Mouse (Mus musculus) ES-Bruce4 (cell line): ENCODE measurements around the gene Frmd5. TPM values are rescaled to one million over a fixed set of nuclear protein-coding genes. Genes with fewer than 3 reads are reported as not detected.

Experiments
- H3K27ac ChIP-seq: 2 replicates; pipeline ENCODE4 v1.5.1; 2012; ENCODE audit warnings: low read length, inconsistent platforms; ENCODE audit not compliant: insufficient read depth
- H3K27me3 ChIP-seq: 2 replicates; pipeline ENCODE4 v1.6.1; 2012; ENCODE audit warnings: mild to moderate bottlenecking, low read length, inconsistent platforms; ENCODE audit not compliant: control insufficient read depth, poor library complexity, insufficient read depth, severe bottlenecking
- H3K36me3 ChIP-seq: 2 replicates; pipeline ENCODE4 v1.6.1; 2012; ENCODE audit warnings: inconsistent platforms, mild to moderate bottlenecking, low read length, moderate library complexity; ENCODE audit not compliant: control insufficient read depth, poor library complexity, insufficient read depth, severe bottlenecking
- H3K4me1 ChIP-seq: one replicate; pipeline ENCODE4 v1.8.1; 2011; ENCODE audit warnings: low read length; ENCODE audit not compliant: control insufficient read depth, insufficient read depth
- H3K4me3 ChIP-seq: 2 replicates; pipeline ENCODE4 v1.5.1; 2011; ENCODE audit warnings: low read depth, mild to moderate bottlenecking, low read length
- H3K9ac ChIP-seq: 2 replicates; pipeline ENCODE4 v1.6.1; 2012; ENCODE audit warnings: low read depth, mild to moderate bottlenecking, inconsistent platforms; ENCODE audit not compliant: poor library complexity, severe bottlenecking
- H3K9me3 ChIP-seq: replicated peaks from 2 replicates; pipeline ENCODE4 v1.6.1; 2012; ENCODE audit warnings: mild to moderate bottlenecking, low read length, inconsistent platforms; ENCODE audit not compliant: control insufficient read depth, poor library complexity, insufficient read depth, severe bottlenecking
- CTCF ChIP-seq: IDR thresholded peaks from one replicate; pipeline ENCODE4 v1.8.1; 2011; ENCODE audit warnings: low read depth, low read length
- EP300 ChIP-seq: IDR thresholded peaks from 2 replicates; pipeline ENCODE4 v1.6.1; 2011; ENCODE audit warnings: low read depth, low read length; ENCODE audit not compliant: insufficient read depth
- POLR2A ChIP-seq: IDR thresholded peaks from one replicate; pipeline ENCODE4 v1.8.1; 2011; ENCODE audit warnings: low read length; ENCODE audit not compliant: insufficient read depth
- polyA plus RNA-seq: library from polyadenylated mRNA; stranded (reverse); fragments of >200 nt; gene quantifications from 2 replicates; pipeline ENCODE4 v1.2.4, GENCODE M21; 2011; ENCODE audit warnings: low read depth; ENCODE audit not compliant: missing spikeins, insufficient read depth, insufficient read length

Frmd5 gene
- polyA plus RNA-seq, 1 experiment = 10.5 TPM

GRCm38 (mm10) chr2:121733426-121733825, 73.5 kb downstream of the Frmd5 start:
- no peak for TF ChIP-seq EP300
- no peak for TF ChIP-seq CTCF
- no peak for TF ChIP-seq POLR2A
- Histone ChIP-seq H3K27me3 (no peaks in the 10 kb centered on the region), H3K27ac (no peak overlapping the region)

GRCm38 (mm10) chr2:121730486-121730885, 76.4 kb downstream of the Frmd5 start:
- no peaks in the 10 kb centered on the region for H3K4me1 ChIP-seq
- H3K36me3 ChIP-seq = no peaks in the 10 kb centered on the region
- no peak overlapping the region for H3K4me3 ChIP-seq
- no peak overlapping the region for H3K27ac ChIP-seq
- no peak overlapping the region for H3K9ac ChIP-seq
- no peaks in the 10 kb centered on the region for H3K27me3 ChIP-seq
- no peaks in the 10 kb centered on the region for H3K9me3 ChIP-seq
- TF ChIP-seq POLR2A (no peak), CTCF (no peak), EP300 (no peak)

More at GRCm38 (mm10) chr2:121733426-121733825, 73.5 kb downstream of the Frmd5 start:
- no peaks in the 10 kb centered on the region for H3K9me3 ChIP-seq
- H3K36me3 ChIP-seq = no peaks in the 10 kb centered on the region
- H3K4me3 ChIP-seq = no peak overlapping the region
- H3K4me1 ChIP-seq = no peaks in the 10 kb centered on the region
- H3K9ac ChIP-seq = no peak overlapping the region

DNA sequence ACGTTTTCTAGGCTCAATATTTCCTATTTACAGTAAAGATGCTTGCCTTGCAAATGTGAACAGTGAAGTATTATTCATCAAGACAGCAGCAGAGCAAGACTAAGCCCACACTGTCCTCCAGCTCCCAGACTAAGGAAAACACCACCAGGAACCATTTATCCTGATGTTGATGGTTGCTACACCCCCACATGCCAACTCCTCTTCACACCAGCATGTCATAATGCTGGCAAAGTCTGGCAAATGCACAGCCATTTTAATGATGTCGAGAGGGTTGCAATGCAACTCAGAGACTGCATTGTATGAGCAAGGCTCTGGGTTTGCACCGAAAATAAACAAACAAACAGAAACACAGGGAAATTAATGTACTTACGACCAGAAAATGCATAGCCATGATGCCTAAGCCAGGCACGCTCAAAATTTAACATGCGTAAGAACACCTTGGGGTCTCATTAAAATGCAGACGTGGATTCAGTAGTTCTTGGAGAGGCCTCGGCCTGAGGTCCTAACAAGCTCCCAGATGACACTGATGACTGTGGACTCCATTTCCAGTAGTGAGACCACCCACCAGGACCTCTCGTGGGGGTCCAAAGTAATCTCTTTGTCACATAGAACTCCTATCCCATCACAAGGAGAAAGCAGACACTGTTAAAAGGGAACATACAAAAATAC, 77.8 kb downstream of the Frmd5 start:
- Histone ChIP-seq H3K4me3 (no peak overlapping the region), H3K27me3 (no peaks in the 10 kb centered on the region), H3K4me1 (no peaks in the 10 kb centered on the region), H3K9ac (no peak overlapping the region), H3K9me3 (no peaks in the 10 kb centered on the region), H3K36me3 (no peaks in the 10 kb centered on the region), H3K27ac (no peak overlapping the region)
- TF ChIP-seq POLR2A (no peak), CTCF (no peak), EP300 (no peak)

DNA sequence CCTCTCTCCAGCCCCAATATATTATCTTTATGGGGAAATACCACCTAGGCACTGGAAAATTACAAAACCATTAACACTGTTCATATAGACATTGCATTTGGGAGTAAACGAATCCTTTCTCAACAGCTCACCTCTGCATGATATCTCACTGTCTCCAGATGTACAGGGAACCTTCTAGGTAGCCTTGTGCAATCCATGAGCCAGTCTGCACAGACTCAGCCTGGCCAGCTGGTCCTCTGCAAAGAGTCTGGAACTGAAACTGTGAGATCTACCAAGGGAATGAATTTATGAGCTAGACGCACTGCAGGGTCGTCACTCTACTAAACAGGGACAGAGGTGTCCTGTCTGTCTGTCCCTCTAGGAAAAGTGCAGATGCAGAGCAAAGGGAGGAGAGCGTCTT, 82.0 kb downstream of the Frmd5 start:
- TF ChIP-seq CTCF = no peak
- no peak for TF ChIP-seq POLR2A
- TF ChIP-seq EP300 = no peak
- Histone ChIP-seq H3K9ac (no peak overlapping the region), H3K4me1 (no peaks in the 10 kb centered on the region), H3K27ac (no peak overlapping the region), H3K27me3 (no peaks in the 10 kb centered on the region), H3K4me3 (no peak overlapping the region), H3K36me3 (no peaks in the 10 kb centered on the region), H3K9me3 (no peaks in the 10 kb centered on the region)

- Histone ChIP-seq H3K36me3 (no peaks in the 10 kb centered on the region), H3K9me3 (no peaks in the 10 kb centered on the region), H3K4me1 (no peaks in the 10 kb centered on the region), H3K27ac (no peak overlapping the region), H3K4me3 (no peak overlapping the region), H3K9ac (no peak overlapping the region), H3K27me3 (no peaks in the 10 kb centered on the region)
- TF ChIP-seq EP300 = no peak
- no peak for TF ChIP-seq POLR2A
- TF ChIP-seq CTCF = no peak
These were observed 83.1 kb downstream of the Frmd5 start for GRCm38 (mm10) chr2:121723796-121724195.

GRCm38 (mm10) chr2:121719000-121719399, 87.9 kb downstream of the Frmd5 start:
- no peak for TF ChIP-seq POLR2A
- no peak for TF ChIP-seq EP300
- TF ChIP-seq CTCF = no peak
- Histone ChIP-seq H3K4me3 (no peak overlapping the region), H3K36me3 (no peaks in the 10 kb centered on the region), H3K9me3 (no peaks in the 10 kb centered on the region), H3K4me1 (peaks cover 3% of the 10 kb centered on the region), H3K27ac (no peak overlapping the region), H3K27me3 (no peaks in the 10 kb centered on the region), H3K9ac (no peak overlapping the region)
